Mouse (Mus musculus) C2C12 (cell line): ENCODE measurements around the gene Cox5b.

Experiments
- CTCF ChIP-seq: IDR thresholded peaks from one replicate; pipeline ENCODE4 v1.5.1; 2011; ENCODE audit not compliant: control insufficient read depth, insufficient read depth, insufficient read length
- FOSL1 ChIP-seq: IDR thresholded peaks from one replicate; pipeline ENCODE4 v1.8.0; 2011; ENCODE audit warnings: mild to moderate bottlenecking, low read length; ENCODE audit not compliant: poor library complexity, insufficient read depth, severe bottlenecking
- MAX ChIP-seq: IDR thresholded peaks from one replicate; pipeline ENCODE4 v1.6.1; 2011; ENCODE audit warnings: mild to moderate bottlenecking, control low read depth
- USF1 ChIP-seq: IDR thresholded peaks from one replicate; pipeline ENCODE4 v1.6.1; 2011; ENCODE audit warnings: low read depth, mild to moderate bottlenecking, control low read depth, moderate library complexity

DNA sequence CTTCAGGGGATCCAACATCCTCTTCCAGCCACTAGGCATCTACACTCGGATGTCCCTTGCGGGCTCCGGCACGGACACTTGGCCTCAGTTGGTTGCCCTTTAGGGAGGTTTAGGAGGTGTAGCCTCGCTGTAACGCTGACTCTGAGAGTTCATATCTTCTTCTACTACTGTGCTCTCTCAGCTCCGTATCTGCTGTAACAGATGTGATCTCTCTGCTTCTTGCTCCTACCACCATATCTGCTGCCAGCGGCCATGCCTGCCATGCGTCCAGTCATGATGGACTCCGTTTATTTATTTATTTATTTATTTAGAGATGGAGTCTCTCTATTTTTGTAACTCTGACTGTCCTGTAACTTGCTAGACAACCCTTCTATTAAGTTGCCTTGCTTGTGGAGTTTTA, 20.0 kb upstream of the Cox5b start:
- TF ChIP-seq CTCF (no peak), USF1 (no peak), FOSL1 (no peak), MAX (no peak)
